Mouse (Mus musculus): ENCODE data around the gene Sergef. TPM values are rescaled to one million over a fixed set of nuclear protein-coding genes. Genes with fewer than 3 reads are reported as not detected.

Gene Sergef
- total RNA-seq, 4 experiments from 2014 or later: 47.2 to 59.9 (median 51.2) TPM

- DNase-seq (ENCODE audit: low spot score in 2 of 2): no peak
Measured at GRCm38 (mm10) chr7:46409204-46409789, 230.3 kb downstream of the Sergef start.

GRCm38 (mm10) chr7:46408606-46409005 lies 231.0 kb downstream of the Sergef start:
- no peak for DNase-seq (ENCODE audit: low spot score in 2 of 2)

DNA sequence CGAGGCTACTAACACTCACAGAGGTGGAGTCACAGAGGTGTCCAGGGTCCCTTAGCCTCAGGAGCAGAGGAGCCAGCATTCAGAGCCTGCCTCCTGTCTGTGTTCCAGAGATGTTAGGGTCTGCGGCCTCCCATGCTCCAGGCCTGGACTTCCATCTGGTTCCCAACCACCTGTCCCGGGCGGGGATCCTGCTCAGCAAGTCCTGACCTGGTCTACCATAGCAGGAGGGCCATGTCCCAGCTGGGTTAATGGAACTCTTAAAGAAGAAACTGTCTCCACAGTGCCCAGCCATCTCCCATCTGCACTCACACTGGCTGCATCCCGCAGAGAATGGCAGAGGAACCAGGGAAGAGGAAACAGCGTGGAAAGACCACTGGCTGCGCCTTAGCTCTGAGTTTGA lies 234.9 kb downstream of the Sergef start:
- DNase-seq (ENCODE audit: low spot score in 2 of 2): no peak

DNA sequence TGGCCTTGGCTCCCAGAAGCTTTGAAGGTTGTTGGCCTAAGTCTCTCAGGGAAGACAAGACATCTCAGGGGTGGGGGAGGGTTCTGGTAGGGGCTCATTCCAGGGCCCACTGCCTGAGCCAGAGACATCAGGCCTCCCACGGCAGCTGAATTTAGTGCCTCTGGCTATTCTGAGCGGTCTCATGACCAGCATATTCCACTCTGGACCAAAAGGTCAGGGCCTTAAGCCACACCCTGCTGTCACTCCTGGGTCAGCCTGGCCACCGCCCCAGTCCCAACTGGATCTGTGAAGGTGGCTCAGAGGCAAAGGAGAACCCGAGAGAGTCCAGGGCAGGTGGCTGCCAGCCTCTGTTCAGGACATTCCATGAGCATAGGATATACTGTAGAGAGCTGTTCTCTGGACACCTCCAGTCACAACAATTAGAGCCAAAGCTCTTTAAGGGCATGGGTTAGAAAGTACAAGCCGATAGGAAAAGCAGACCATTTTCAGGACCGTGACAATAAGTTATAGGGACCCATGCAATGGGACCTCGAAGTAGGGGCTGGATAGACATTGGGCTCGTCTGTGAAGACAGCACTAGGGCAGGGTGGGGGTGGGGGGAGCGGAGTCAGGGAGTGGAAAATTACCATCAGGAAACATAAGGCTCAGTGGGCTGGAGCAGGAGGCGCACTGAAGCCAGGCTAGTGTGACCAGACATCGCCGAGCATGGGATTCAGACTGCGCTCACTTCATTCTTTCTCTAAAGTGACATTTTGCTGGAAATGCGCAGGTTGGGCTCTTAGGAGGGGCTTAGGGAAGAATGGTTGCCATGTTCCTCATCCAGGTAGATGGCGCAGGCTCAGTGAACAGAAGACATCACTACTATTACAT lies 235.8 kb downstream of the Sergef start:
- no peak for DNase-seq (ENCODE audit: low spot score in 2 of 2)

GRCm38 (mm10) chr7:46401371-46402180 lies 238.0 kb downstream of the Sergef start:
- no peak for DNase-seq (ENCODE audit: low spot score in 2 of 2)

- no peak for DNase-seq (ENCODE audit: low spot score in 2 of 2)
Measured at GRCm38 (mm10) chr7:46400346-46400745, 239.3 kb downstream of the Sergef start.

DNA sequence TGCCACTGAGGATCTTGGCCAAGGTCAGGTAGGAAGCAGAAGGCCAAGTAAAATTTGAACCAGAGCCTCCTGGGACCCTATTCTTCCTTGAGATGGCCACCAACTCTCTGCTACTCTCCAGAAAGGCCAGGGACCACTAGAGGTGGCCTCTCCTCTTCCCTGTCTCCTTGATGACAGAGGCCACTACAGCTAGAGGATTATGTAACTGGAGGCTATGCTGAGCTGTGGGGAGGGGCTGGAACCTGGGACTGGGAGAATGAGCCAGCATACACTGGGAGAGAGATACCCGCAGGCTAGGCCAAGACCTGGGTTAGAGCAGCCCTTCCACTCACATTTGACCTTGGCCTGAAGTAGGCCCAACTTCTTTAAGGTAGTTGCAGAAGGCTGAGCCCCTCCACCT lies 239.9 kb downstream of the Sergef start:
- no peak for DNase-seq (ENCODE audit: low spot score in 2 of 2)

DNA sequence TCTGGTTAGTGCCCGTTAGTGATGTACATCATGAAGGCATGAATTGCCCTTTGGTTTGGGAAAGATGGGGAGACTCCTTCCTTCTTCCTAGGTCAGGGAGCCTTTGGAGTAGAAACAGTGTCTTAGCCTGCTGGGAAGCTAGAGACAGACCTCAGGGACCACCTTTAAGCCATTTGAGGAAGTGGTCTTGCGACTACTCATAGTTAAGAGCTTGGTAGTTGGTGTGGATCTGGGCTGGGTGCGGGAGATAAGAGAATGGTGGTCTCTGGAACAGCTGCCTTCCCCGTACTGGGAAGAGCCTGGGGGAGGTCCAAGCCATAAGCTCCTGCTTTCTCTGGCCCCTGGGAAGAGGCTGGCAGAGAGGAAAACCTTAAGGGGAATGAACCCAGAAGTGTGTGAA lies 241.0 kb downstream of the Sergef start:
- no peak for DNase-seq (ENCODE audit: low spot score in 2 of 2)

- peak; percentile 47 to 60 for DNase-seq (ENCODE audit: low spot score in 2 of 2)
Measured at GRCm38 (mm10) chr7:46397732-46398333, 241.8 kb downstream of the Sergef start.

GRCm38 (mm10) chr7:46396928-46397731 lies 242.5 kb downstream of the Sergef start:
- DNase-seq (ENCODE audit: low spot score in 2 of 2): peak in 1 of 2 experiments; percentile 49

- DNase-seq (ENCODE audit: low spot score in 2 of 2): peak in 1 of 2 experiments; percentile 55
Measured at GRCm38 (mm10) chr7:46396231-46396927, 243.2 kb downstream of the Sergef start, which contains the start of gene Kcnc1. Gene Kcnc1 (plus strand): TSS chr7:46396497.

- no peak for DNase-seq (ENCODE audit: low spot score in 2 of 2)
Measured at GRCm38 (mm10) chr7:46395571-46395970, 244.0 kb downstream of the Sergef start.

GRCm38 (mm10) chr7:46394933-46395332 lies 244.7 kb downstream of the Sergef start:
- no peak for DNase-seq (ENCODE audit: low spot score in 2 of 2)

DNA sequence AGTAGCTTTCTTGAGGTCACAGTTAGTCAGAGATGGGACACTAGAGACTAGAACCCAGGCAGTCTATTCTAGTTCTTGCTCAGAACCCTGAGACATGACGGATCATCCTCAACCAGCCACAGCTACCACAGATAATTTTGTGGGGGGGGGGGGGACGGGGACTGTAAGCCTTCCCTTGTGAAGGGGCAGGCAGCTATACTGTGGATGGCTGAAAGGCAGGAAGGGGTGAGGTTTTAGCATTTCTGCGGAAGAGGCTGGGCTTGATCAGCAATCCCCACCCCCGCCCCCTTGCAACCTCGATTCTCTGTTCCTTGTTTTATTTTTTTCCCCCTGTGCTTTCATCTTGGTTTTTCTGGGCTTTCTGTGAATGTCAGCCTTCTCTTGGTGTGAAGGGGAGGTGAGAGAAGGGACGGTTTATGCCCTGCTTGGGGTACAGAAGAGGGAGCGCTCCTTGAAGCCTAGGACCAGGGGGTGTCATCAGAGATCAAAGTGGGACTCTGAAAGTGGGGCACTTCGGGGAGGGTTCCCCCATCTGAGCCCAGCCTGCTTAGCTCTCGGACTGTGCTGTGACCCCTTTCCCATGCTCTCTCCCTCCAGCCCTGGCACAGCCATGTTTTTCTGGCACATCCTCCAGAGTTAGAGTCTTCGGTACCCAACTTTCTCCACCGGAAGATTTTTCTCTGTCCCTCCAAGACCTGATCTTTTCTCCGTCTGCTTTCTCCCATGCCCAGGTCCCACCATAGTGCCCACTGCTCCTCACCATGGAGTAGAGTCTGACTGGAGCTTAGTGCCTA lies 245.7 kb downstream of the Sergef start:
- no peak for DNase-seq (ENCODE audit: low spot score in 2 of 2)

Other genes with a start within 250 kb of the Sergef start
- 100 to 1,000 TPM; 103 to 134 (median 116) TPM for gene Kcnc1, start 243.3 kb downstream of the Sergef start, total RNA-seq (2022)
- gene Tph1, start 32.7 kb upstream of the Sergef start, total RNA-seq (2022): 1 to 10 TPM in 1 of 4 experiments, under 1 TPM in 1, not detected in 2; 0.25 to 2.3 TPM
- gene Saal1, start 70.9 kb upstream of the Sergef start, total RNA-seq (2022): 10 to 100 TPM; 10.8 to 12.7 (median 11.2) TPM
- not detected for gene Saa3, start 75.9 kb upstream of the Sergef start, total RNA-seq (2022)
- not detected for gene Saa4, start 92.8 kb upstream of the Sergef start, total RNA-seq (2022)
- gene Saa1, start 103.2 kb upstream of the Sergef start, total RNA-seq (2022): not detected
- gene Saa2, start 112.0 kb upstream of the Sergef start, total RNA-seq (2022): not detected
- gene Hps5, start 156.3 kb upstream of the Sergef start, total RNA-seq (2022): 10 to 100 TPM; 15.9 to 22.1 (median 17.5) TPM
- gene Gtf2h1, start 156.3 kb upstream of the Sergef start, total RNA-seq (2022): 10 to 100 TPM; 34.4 to 40.6 (median 36.0) TPM
- 100 to 1,000 TPM; 286 to 315 (median 301) TPM for gene Ldha, start 201.7 kb upstream of the Sergef start, total RNA-seq (2022)
- gene Ldhc, start 221.4 kb upstream of the Sergef start, total RNA-seq (2022): not detected

Data from layer of hippocampus, adult 8-10 months (tissue).